Mouse (Mus musculus): ENCODE measurements around the gene Zfp280b.

GRCm38 (mm10) chr10:76045343-76045742, 12.9 kb downstream of the Zfp280b start:
- TF ChIP-seq POLR2A (IDR thresholded peaks at IDR 0.05; ENCODE audit: borderline replicate concordance, extremely low read depth, low read depth, low read length) (no peak), CTCF (IDR thresholded peaks at IDR 0.05; ENCODE audit: insufficient read depth, low read length) (no peak)
